Comparison of ENCODE assay signal across 8 mouse cellular contexts in genomic region chr10:53378981-53379708, GRCm38 (mm10). TPM values are rescaled to one million over a fixed set of nuclear protein-coding genes. Genes with fewer than 3 reads are reported as not detected.
DNase-seq lines count a peak whose midpoint lies in the region; ATAC-seq and TF ChIP-seq lines count a peak whose summit lies in the region.

No protein-coding gene starts in this region.

- no peak for TF ChIP-seq RAD21 in MEL (IDR thresholded peaks at IDR 0.05; ENCODE audit: low read depth, low read length)

- peaks cover 6% of the 10 kb centered on the region for H3K79me2 ChIP-seq in MEL (ENCODE audit: control insufficient read depth, insufficient read depth, low read length, poor library complexity)

- DNase-seq in kidney, adult 11 months = peak; percentile 21
- DNase-seq in kidney, adult 18-20 months = no peak
- peak; percentile 58 for DNase-seq in MEL (ENCODE audit: low read depth, low spot score)
- peak; percentile 75 for DNase-seq in embryonic facial prominence, embryonic 10.5 days (ENCODE audit: low spot score)
- peak; percentile 38 to 43 for DNase-seq in left cerebral cortex, postnatal 25 days (ENCODE audit: low spot score in 2 of 2)
- DNase-seq in midbrain, embryonic 11.5 days (ENCODE audit: low spot score, missing footprints) = no peak

- TF ChIP-seq EP300 in MEL (IDR thresholded peaks at IDR 0.05; ENCODE audit: low read depth in 1 of 2, low read length in 2 of 2) = no peak

- peaks cover 0 to 13% of the 10 kb centered on the region in 2 experiments; a peak in 2 of 4 replicates for H3K36me3 ChIP-seq in MEL (ENCODE audit: control insufficient read depth in 1 of 2, insufficient read depth in 2 of 2, low read length in 2 of 2)
- peaks cover 6% of the 10 kb centered on the region; the same call in 1 of the 2 replicates for H3K36me3 ChIP-seq in embryonic facial prominence, embryonic 10.5 days (replicated peaks)
- H3K36me3 ChIP-seq in heart, embryonic 16.5 days (ENCODE audit: control insufficient read depth, insufficient read depth) = no peaks in the 10 kb centered on the region; the same call in 1 of the 2 replicates
- H3K36me3 ChIP-seq in midbrain, embryonic 11.5 days (ENCODE audit: control insufficient read depth, insufficient read depth, low read length) = no peaks in the 10 kb centered on the region
- 0 out of 2 replicates have a peak, but pooled peaks cover 2% of the 10 kb centered on the region for H3K36me3 ChIP-seq in stomach, embryonic 16.5 days (ENCODE audit: control insufficient read depth, insufficient read depth, low read length)

- peak overlapping the region; percentile 73 for H3K4me2 ChIP-seq in heart, embryonic 16.5 days (ENCODE audit: low read depth, low read length)
- peak overlapping the region; percentile 62 for H3K4me2 ChIP-seq in midbrain, embryonic 11.5 days
- H3K4me2 ChIP-seq in stomach, embryonic 16.5 days (ENCODE audit: low read depth, low read length) = peak overlapping the region; percentile 57

- peak overlapping the region; percentile 65 to 80 for H3K4me3 ChIP-seq in MEL (ENCODE audit: control insufficient read depth in 1 of 2, insufficient read depth in 1 of 2, low read depth in 2 of 2, low read length in 2 of 2)
- H3K4me3 ChIP-seq in embryonic facial prominence, embryonic 10.5 days = peak overlapping the region; percentile 97
- peak overlapping the region; percentile 86 for H3K4me3 ChIP-seq in heart, embryonic 16.5 days (ENCODE audit: low read length)
- H3K4me3 ChIP-seq in midbrain, embryonic 11.5 days (ENCODE audit: low read depth, low read length) = peak overlapping the region; percentile 83
- peak overlapping the region; percentile 91 for H3K4me3 ChIP-seq in stomach, embryonic 16.5 days (replicated peaks; ENCODE audit: low read length)

- under 1% methylated on average over 59 of the region's 59 CpGs for WGBS in embryonic facial prominence, embryonic 10.5 days
- WGBS in heart, embryonic 16.5 days = under 1% methylated on average over 59 of the region's 59 CpGs
- under 1% methylated on average over 47 of the region's 59 CpGs for WGBS in midbrain, embryonic 11.5 days
- WGBS in stomach, embryonic 16.5 days = 2% methylated on average over 56 of the region's 59 CpGs

- H3K27me3 ChIP-seq in MEL (ENCODE audit: control insufficient read depth in 1 of 2, insufficient read depth in 2 of 2, low read length in 2 of 2) = no peaks in the 10 kb centered on the region
- H3K27me3 ChIP-seq in embryonic facial prominence, embryonic 10.5 days (replicated peaks; ENCODE audit: low read depth, poor library complexity, severe bottlenecking) = no peaks in the 10 kb centered on the region
- no peaks in the 10 kb centered on the region for H3K27me3 ChIP-seq in heart, embryonic 16.5 days (ENCODE audit: control insufficient read depth, insufficient read depth, low read length)
- H3K27me3 ChIP-seq in midbrain, embryonic 11.5 days (ENCODE audit: control insufficient read depth, insufficient read depth, low read length) = no peaks in the 10 kb centered on the region
- H3K27me3 ChIP-seq in stomach, embryonic 16.5 days (ENCODE audit: control insufficient read depth, insufficient read depth, low read length) = no peaks in the 10 kb centered on the region

- TF ChIP-seq POLR2A in MEL (IDR thresholded peaks at IDR 0.05; ENCODE audit: control insufficient read depth in 1 of 2, insufficient read depth in 1 of 2, low read depth in 1 of 2, low read length in 2 of 2, poor library complexity in 1 of 2) = peak in 1 of 2 experiments; percentile 8; a peak in 1 of 4 replicates

- H3K9me3 ChIP-seq in MEL (replicated peaks; ENCODE audit: insufficient read depth, low read length) = no peaks in the 10 kb centered on the region
- no peaks in the 10 kb centered on the region for H3K9me3 ChIP-seq in embryonic facial prominence, embryonic 10.5 days
- H3K9me3 ChIP-seq in heart, embryonic 16.5 days (replicated peaks; ENCODE audit: control insufficient read depth, low read length) = no peaks in the 10 kb centered on the region; the same call in 1 of the 2 replicates
- no peaks in the 10 kb centered on the region for H3K9me3 ChIP-seq in midbrain, embryonic 11.5 days (ENCODE audit: control insufficient read depth, low read length)
- no peaks in the 10 kb centered on the region for H3K9me3 ChIP-seq in stomach, embryonic 16.5 days (replicated peaks; ENCODE audit: control insufficient read depth, low read length)

- TF ChIP-seq CTCF in MEL (IDR thresholded peaks at IDR 0.05 in 2 of 3, conservative IDR thresholded peaks at IDR 0.05 in 1 of 3; ENCODE audit: control insufficient read depth in 1 of 3, insufficient read depth in 1 of 3, low read depth in 2 of 3, low read length in 3 of 3, poor library complexity in 1 of 3, severe bottlenecking in 1 of 3) = no peak

- H3K9ac ChIP-seq in MEL (ENCODE audit: control insufficient read depth, low read depth, low read length, poor library complexity, severe bottlenecking) = peak overlapping the region; percentile 85
- H3K9ac ChIP-seq in heart, embryonic 16.5 days (ENCODE audit: low read length) = peak overlapping the region; percentile 96
- H3K9ac ChIP-seq in midbrain, embryonic 11.5 days (ENCODE audit: low read length) = peak overlapping the region; percentile 94
- H3K9ac ChIP-seq in stomach, embryonic 16.5 days (ENCODE audit: low read length) = peak overlapping the region; percentile 92

- intact Hi-C loops in left cerebral cortex, postnatal 25 days (cut with DNase I) = loop anchor here (2.0 to 10.0 kb wide), 2 partner anchors 30 to 216 kb away; partner anchors contain the start of gene Asf1a

- peaks cover 0 to 7% of the 10 kb centered on the region in 2 experiments; a peak in 2 of 4 replicates for H3K4me1 ChIP-seq in MEL (ENCODE audit: control insufficient read depth in 1 of 2, insufficient read depth in 2 of 2, low read length in 2 of 2)
- peaks cover 25% of the 10 kb centered on the region for H3K4me1 ChIP-seq in embryonic facial prominence, embryonic 10.5 days
- peaks cover 20% of the 10 kb centered on the region for H3K4me1 ChIP-seq in heart, embryonic 16.5 days (ENCODE audit: control insufficient read depth, insufficient read depth, low read length)
- H3K4me1 ChIP-seq in midbrain, embryonic 11.5 days (ENCODE audit: control insufficient read depth, insufficient read depth, low read length) = peaks cover 12% of the 10 kb centered on the region
- H3K4me1 ChIP-seq in stomach, embryonic 16.5 days (ENCODE audit: control insufficient read depth, insufficient read depth, low read length) = peaks cover 8% of the 10 kb centered on the region

- ATAC-seq in heart, embryonic 16.5 days (replicated peaks; ENCODE audit: extremely low read depth, insufficient read depth, low FRiP score) = peak; percentile 79
- ATAC-seq in midbrain, embryonic 11.5 days (ENCODE audit: low FRiP score) = peak; percentile 83
- ATAC-seq in stomach, embryonic 16.5 days (ENCODE audit: insufficient read depth, low FRiP score) = peak; percentile 87

- peak overlapping the region; percentile 14; the same call in 1 of the 2 replicates for H3K27ac ChIP-seq in MEL (ENCODE audit: control insufficient read depth, low read depth, low read length)
- peak overlapping the region; percentile 96 for H3K27ac ChIP-seq in embryonic facial prominence, embryonic 10.5 days (replicated peaks)
- peak overlapping the region; percentile 93 for H3K27ac ChIP-seq in heart, embryonic 16.5 days (ENCODE audit: low read length)
- H3K27ac ChIP-seq in midbrain, embryonic 11.5 days (ENCODE audit: low read depth, low read length) = peak overlapping the region; percentile 94
- H3K27ac ChIP-seq in stomach, embryonic 16.5 days (ENCODE audit: low read length) = peak overlapping the region; percentile 98

TF ChIP-seq in MEL, 35 proteins besides CTCF, POLR2A, EP300 and RAD21 (continues in another document):
- TF ChIP-seq TCF12 (IDR thresholded peaks at IDR 0.05; ENCODE audit: low read depth, low read length) = no peak
- TF ChIP-seq MYC (IDR thresholded peaks at IDR 0.05; ENCODE audit: low read depth, low read length) = no peak
- TF ChIP-seq HCFC1 (IDR thresholded peaks at IDR 0.05; ENCODE audit: low read depth, low read length) = no peak
- no peak for TF ChIP-seq POLR2AphosphoS5 (IDR thresholded peaks at IDR 0.05; ENCODE audit: borderline replicate concordance, low read depth, low read length)
- no peak for TF ChIP-seq MEF2A (IDR thresholded peaks at IDR 0.05; ENCODE audit: extremely low read depth, insufficient replicate concordance, low read depth, low read length, poor library complexity, severe bottlenecking)
- no peak for TF ChIP-seq MAZ (IDR thresholded peaks at IDR 0.05; ENCODE audit: low read depth, low read length)
- TF ChIP-seq CHD2 (IDR thresholded peaks at IDR 0.05; ENCODE audit: low read length) = no peak
- no peak for TF ChIP-seq GABPA (IDR thresholded peaks at IDR 0.05; ENCODE audit: low read depth, low read length)
- TF ChIP-seq MYB (IDR thresholded peaks at IDR 0.05; ENCODE audit: low read depth, low read length) = no peak
- TF ChIP-seq ZNF384 (IDR thresholded peaks at IDR 0.05; ENCODE audit: low read depth, low read length) = no peak
- no peak for TF ChIP-seq TAL1 (IDR thresholded peaks at IDR 0.05; ENCODE audit: low read length)
- TF ChIP-seq UBTF (IDR thresholded peaks at IDR 0.05; ENCODE audit: borderline replicate concordance, insufficient read depth, low read depth, low read length) = peak; percentile 97
- TF ChIP-seq ETS1 (IDR thresholded peaks at IDR 0.05; ENCODE audit: low read depth, low read length) = no peak

RNA-seq across cellular contexts. Expression of gene Cep85l, which starts 0.6 kb away (rescaled TPM):
- total RNA-seq in MEL (2012; rRNA removed) = 2.1 and 2.2 TPM in 2 replicates
- polyA plus RNA-seq in MEL (2012; ENCODE audit: insufficient read depth in 1 of 2, insufficient read length in 2 of 2, low read depth in 1 of 2, low replicate concordance in 2 of 2, missing spikeins in 1 of 2) = 10 to 100 TPM in 1 of 2 experiments, 1 to 10 TPM in 1; 3.0 to 43.1 TPM
- polyA plus RNA-seq in embryonic facial prominence, embryonic 10.5 days (2016; fragmentation: Nextera tagmentation; extraction: Ambion mirVana) = 4.9 and 5.1 TPM in 2 replicates
- polyA plus RNA-seq in heart, embryonic 16.5 days (2015; fragmentation: Nextera tagmentation; extraction: Ambion mirVana) = 4.7 and 5.1 TPM in 2 replicates
- 10 to 100 TPM; 18.7 to 19.9 TPM for total RNA-seq in left cerebral cortex, postnatal 25 days (2021)
- polyA plus RNA-seq in midbrain, embryonic 11.5 days (2014; fragmentation: Nextera tagmentation; extraction: Ambion mirVana) = 3.8 and 4.4 TPM in 2 replicates
- polyA plus RNA-seq in stomach, embryonic 16.5 days (2015; fragmentation: Nextera tagmentation; extraction: Ambion mirVana) = 2.7 and 3.1 TPM in 2 replicates

RNA-seq across cellular contexts. Expression of gene Pln, which starts 41.7 kb away (rescaled TPM):
- 0.92 and 1.3 TPM in 2 replicates for total RNA-seq in MEL (2012; rRNA removed)
- under 1 TPM in 1 of 2 experiments, not detected in 1; 0.22 TPM for polyA plus RNA-seq in MEL (2012; ENCODE audit: insufficient read depth in 1 of 2, insufficient read length in 2 of 2, low read depth in 1 of 2, low replicate concordance in 2 of 2, missing spikeins in 1 of 2)
- 1.7 and 2.1 TPM in 2 replicates for polyA plus RNA-seq in embryonic facial prominence, embryonic 10.5 days (2016; fragmentation: Nextera tagmentation; extraction: Ambion mirVana)
- polyA plus RNA-seq in heart, embryonic 16.5 days (2015; fragmentation: Nextera tagmentation; extraction: Ambion mirVana) = 1,143 and 1,291 TPM in 2 replicates
- 1 to 10 TPM; 2.3 to 3.2 TPM for total RNA-seq in left cerebral cortex, postnatal 25 days (2021)
- polyA plus RNA-seq in midbrain, embryonic 11.5 days (2014; fragmentation: Nextera tagmentation; extraction: Ambion mirVana) = 1.1 and 1.4 TPM in 2 replicates
- polyA plus RNA-seq in stomach, embryonic 16.5 days (2015; fragmentation: Nextera tagmentation; extraction: Ambion mirVana) = 8.1 and 9.8 TPM in 2 replicates

Comparison
In these comparisons a context has a peak if more than half of its experiments do, and no peak if none do; other contexts are left out.
1. DNase-seq: peak in kidney, adult 11 months (single experiment), MEL (single experiment), embryonic facial prominence, embryonic 10.5 days (single experiment) and left cerebral cortex, postnatal 25 days (2 of 2); none in kidney, adult 18-20 months (single experiment) and midbrain, embryonic 11.5 days (single experiment).
2. H3K27ac ChIP-seq: peak in every context shown above with its lines; median percentile 98 in stomach, embryonic 16.5 days; 96 in embryonic facial prominence, embryonic 10.5 days; 94 in midbrain, embryonic 11.5 days; 93 in heart, embryonic 16.5 days; 14 in MEL.
3. RNA of gene Pln, which starts 41.7 kb away (polyA plus RNA-seq): 1,143 to 1,291 TPM in heart, embryonic 16.5 days; 8.1 to 9.8 TPM in stomach, embryonic 16.5 days, 1.7 to 2.1 TPM in embryonic facial prominence, embryonic 10.5 days, 1.1 to 1.4 TPM in midbrain, embryonic 11.5 days and 0.22 TPM in MEL; every median in the first group is over 100 times any median in the second.
4. Peak in every context shown above with its lines, with median percentiles within 50 percentile points of each other: H3K4me3 ChIP-seq, H3K9ac ChIP-seq, ATAC-seq and H3K4me2 ChIP-seq.